Mouse (Mus musculus) layer of hippocampus, postnatal 14 days (tissue): ENCODE results near the gene Kif16b. TPM values are rescaled to one million over a fixed set of nuclear protein-coding genes. Genes with fewer than 3 reads are reported as not detected.
A peak's percentile ranks its signal among the peaks of the same experiment; 100 is the strongest.

Experiments used
- DNase-seq, 2 experiments: peaks; one replicate each; pipeline ENCODE4 v3.0.0; 2021 to 2022; ENCODE audit warnings: low spot score in 2 of 2, mixed read lengths in 1 of 2
- total RNA-seq, 2 experiments: library from RNA; stranded (reverse); gene quantifications; 2 replicates each; pipeline ENCODE4 v1.2.3; 2021

Kif16b gene
- total RNA-seq, 2 experiments from 2014 or later: 7.2 to 8.6 TPM

DNA sequence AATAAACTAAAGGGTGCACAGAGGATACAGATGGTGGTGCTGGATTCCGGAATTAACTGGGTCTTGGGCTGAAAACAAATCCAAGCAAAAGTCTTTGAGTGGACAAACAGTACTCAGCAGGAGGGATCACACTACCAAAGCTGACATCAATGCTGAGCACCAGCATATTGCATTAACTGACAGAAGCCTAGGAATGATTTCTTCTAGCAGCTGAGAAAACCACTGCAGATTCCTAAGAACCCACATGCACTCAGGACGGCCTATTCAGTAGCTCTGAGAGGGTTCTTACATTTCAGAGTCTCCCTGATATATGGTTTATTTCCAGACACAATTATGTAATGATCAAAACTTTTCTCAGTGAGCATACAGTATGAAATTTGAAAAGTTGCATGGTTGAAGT, 162.8 kb downstream of the Kif16b start:
- DNase-seq: no peak

DNA sequence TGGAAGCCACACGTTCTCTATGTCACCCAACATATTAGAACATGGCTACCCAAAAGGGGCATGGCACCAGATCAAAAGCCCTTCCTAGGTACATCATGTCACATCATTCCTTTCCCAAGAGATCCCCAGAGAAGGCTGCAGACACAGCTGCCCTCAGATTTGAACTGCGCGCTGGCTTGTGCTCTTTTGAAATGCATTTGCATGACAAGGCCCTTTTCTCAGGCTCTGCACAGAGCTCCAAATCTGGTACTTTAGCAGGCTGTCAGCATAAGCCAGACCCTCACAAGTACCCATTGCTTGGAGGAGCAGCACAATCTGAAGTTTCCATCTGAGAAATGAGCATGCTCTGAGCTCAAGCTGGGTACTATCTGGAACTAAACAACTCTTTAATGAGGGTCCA, 165.6 kb downstream of the Kif16b start:
- no peak for DNase-seq

DNA sequence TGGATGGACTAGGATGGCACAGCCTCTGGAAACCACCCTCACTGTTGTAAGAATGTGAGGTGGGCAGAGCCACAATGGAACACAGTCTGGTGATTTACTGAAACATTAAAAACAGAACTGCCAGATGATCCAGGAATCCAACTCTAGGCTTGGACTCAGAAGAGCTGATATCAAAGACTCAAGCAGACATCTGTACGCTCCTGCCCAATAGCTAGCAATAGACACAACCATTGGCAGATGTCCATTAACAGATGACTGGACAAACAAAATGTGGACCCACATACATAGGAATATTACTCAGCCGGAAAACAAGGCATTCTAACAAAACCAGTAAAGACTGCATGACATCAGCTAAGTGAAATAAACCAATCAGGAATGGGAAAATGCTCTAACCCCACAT, 167.3 kb downstream of the Kif16b start:
- DNase-seq: no peak

DNA sequence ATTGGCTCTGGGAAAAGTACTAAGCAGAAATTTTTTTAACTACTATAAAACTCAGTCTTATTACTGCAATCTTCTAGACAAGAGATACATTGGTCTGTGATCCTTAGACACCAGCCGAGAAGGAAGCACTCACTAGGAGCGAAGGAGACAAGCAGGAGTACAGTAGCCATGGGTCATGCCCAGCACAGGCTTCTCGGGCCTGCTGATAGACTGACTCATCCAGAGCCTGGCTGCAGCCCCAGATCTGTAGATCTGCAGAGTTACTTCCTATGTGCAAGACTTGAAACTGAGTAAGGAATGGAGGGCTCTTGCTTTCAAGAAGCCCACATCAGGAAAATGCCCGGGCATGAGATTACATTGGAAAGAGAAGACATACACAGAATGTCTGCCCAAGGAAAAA, 169.0 kb downstream of the Kif16b start:
- peak in 1 of 2 experiments; percentile 6 for DNase-seq

DNA sequence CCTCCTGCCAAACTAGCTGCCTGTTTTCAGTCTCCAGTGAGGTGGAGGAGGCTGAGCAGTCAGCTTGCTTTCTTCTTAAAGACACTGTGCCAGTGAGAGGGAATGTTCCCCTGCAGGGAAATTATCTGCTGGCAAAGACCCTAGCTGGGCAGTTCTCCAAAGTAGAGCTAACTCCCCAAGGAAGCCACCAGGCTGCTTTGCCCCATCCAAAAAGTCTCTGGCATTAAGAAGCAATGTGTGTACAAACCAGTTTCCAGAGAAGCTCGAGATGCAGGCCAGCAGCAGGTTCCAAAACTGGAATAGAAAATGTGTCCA, 169.6 kb downstream of the Kif16b start:
- peak; percentile 75 to 91 for DNase-seq

DNA sequence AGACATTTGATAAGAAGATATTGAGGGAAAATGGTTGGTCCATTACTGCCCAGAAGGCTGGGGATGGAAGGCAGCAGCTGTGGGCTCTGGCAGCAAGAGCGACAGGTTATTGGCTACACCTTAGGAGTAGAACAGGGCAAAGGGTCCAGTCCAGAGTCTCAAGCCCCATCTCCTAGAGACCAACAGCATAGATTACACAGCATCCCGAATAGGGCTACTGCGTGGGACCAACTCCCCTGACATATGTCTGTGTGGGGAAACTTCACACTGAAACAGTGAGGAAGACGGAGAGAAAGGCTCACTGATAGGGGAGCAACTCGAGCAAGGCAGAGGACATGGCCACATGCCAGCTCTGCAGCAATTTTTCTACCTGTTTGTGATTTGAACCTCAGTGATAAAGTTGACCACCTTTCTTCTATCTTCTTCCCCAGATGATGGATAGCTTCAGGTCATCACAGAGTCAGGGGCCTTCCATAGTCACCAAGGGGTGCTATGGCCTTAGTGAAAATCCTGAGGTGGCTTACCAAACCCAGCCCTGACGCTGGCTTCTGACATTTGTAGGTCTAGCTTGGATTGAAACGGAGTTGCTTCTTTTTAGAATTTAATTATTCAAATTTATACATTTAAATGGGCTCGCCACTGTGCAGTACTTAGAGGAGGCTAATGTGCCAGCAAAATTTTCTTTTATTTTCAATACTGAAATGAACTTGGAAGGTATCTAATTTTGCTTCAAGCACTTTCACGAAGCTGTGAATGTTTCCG, 170.1 kb downstream of the Kif16b start:
- DNase-seq: peak; percentile 3 to 5

DNA sequence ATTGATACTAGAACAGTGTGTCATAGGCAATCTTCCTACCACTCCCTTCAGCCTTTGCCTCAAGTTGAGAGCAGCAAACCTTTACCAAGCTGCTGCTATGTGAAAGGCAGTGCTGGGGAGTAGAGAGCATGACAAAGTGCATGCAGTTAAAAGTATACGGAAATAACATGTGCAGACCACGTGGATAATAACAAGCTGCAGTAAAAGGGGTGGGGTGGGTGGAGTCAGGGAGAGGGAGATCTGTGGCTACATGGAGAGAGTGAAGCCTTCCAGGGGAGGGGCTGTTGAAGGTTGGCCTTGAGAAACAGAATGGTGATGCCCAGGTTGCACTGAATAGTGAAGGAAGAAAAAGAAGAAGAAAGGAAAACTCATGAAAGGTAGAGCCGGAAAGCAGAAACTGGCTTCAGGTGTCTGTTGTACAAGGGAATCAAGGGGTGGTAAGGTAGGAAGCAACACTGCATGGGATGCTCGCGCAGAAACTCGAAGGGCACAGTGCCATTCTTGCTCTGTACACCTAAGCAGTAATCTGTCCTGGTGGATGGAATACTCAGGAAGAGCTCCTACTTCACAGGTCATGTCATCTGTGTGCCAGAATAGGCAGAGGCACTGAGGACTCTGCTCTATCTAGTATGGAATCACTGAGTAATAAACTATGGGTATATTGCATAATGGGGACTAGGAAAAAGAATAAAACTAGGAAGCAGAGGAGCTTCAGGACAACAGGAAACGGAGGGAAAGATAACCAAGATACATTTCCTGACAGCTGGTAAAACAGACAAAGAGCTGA, 176.9 kb downstream of the Kif16b start:
- DNase-seq: no peak

DNA sequence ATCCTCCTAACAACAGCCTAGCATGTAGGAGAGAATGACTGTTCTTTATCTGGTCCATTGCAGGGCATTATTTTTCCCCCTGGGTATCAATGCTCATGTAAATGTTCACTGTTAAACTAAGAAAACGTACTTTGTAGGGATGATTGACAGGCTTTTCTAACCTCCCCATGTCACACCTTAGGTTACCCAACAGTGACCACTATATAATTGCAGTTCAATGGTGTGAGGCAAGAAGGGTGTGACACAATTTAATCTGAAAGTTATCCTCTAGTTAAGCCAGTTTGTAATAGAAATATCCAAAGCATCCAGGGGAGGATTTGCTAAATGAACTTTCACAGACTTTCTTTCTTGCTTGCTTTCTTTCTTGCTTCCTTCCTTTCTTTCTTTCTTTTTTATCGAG, 181.2 kb downstream of the Kif16b start:
- DNase-seq: no peak

DNA sequence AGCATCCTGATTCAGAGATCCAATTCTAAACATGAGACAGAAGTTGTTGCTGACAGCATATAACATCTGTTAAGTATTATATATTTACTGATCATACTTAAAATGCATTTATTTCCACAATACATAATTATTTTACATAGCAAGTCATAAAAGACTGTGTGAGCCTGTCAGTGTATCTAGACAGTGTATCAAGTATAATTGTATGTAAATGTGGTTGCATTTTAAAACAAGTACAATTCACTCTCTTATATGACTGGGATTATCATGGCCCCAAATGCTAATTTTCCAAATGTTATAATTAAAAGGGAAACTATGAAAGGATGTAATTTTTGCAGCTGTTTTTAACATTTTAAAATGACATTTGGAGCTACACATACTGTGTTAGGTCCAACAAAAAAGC, 182.3 kb downstream of the Kif16b start:
- no peak for DNase-seq

DNA sequence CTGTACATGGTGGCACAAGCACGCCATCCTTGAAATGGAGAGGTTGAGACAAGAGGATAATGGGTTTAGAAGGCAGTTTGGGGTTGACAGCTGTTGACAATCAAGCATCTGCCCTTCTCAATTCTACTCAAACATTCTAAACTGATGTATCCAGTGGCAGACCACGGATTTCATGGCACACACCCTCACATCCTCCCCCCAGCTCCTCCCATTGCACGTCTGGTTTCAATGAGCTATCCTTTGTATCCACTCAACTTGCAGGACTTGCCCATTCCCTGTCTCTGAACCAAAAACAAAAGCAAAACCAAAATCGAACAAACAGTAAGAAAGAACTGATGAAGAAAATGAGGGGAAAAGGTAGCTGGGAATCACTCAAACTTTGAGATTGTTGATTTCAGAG, 183.7 kb downstream of the Kif16b start:
- DNase-seq: no peak

DNA sequence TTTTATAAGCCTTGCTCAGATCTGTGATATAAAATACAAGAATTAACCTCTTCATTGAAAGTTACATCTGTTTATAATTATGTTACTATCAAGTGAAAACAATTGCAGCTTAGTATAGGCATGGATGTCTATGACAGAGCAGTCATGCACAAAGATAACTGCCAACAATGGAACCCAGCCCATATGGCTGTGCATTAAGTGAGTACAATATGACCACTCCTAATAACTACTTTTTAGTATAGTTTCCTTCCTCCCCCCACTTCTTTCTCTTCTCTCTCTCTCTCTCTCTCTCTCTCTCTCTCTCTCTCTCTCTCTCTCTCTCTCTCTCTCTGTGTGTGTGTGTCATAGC, 185.4 kb downstream of the Kif16b start:
- no peak for DNase-seq

DNA sequence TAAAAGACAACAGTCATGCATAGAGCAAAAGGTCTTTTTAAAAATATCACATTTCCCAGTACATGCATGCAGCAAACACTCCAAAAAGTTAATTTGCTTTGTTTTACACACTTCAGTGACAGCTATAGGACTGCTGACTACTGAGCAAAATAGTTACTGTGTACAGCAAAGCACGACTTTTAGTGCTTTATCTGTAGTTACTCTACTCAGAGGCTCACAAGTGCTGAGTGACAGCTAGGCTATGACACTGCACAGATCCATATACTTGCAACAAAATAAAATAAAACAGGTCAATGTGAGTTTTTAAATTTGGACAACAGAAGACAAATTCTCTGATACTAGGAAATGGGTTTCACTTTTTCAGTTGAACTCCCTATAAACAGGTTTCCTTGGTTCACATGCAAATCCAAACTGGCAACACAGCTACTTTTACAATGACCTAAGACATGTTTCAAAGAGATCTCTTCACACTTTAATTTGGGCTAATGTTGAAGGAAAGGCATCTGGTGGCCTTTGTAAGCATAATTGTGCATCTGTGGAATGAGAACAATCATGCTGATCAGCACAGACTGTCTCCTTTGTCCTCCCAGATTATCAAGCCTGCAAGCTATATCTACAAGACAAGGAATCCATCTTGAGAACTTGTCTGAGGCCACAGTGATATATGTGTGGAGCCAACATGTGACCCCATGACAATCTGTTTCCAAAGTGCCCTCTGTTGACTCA, 186.0 kb downstream of the Kif16b start:
- DNase-seq: no peak

DNA sequence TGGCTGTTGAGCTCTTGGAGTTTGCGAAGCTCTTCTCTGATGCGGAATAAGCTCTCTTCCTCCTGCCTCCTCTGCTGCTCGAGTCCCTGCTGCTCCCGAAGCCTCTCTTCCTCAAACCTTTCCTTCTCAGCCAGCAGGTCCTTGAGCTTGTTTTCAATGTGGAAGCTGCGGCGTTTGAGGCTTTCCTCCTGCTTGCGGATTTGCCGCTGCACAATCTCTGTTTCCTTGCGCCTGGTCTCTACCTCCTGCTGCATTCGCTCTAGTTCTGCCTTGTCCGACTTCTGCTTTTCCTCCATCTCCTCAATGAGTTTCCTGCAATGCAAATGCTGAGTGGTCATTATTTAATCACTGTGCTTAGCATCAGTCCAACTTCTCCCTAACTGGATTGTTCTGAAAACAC, 188.6 kb downstream of the Kif16b start:
- no peak for DNase-seq

DNA sequence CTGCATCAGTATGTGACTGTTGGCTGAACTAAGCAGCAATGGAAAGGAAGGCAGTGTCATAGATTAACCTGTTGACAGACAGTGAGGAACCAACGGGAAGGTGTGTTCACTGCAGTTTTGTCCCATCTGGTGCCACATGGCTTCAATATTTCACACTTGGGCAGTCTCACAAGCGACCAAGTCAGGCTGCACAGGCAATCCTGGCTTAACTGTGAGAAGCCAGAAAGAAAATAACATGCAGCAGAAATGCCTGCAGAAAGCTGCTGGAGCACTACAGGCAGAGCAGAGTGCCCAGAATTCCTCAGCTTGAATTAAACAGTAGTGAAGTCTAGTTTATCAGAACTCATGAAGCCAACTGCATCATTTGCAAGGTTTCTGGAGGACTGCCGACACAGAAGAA, 192.0 kb downstream of the Kif16b start:
- DNase-seq: peak in 1 of 2 experiments; percentile 42

DNA sequence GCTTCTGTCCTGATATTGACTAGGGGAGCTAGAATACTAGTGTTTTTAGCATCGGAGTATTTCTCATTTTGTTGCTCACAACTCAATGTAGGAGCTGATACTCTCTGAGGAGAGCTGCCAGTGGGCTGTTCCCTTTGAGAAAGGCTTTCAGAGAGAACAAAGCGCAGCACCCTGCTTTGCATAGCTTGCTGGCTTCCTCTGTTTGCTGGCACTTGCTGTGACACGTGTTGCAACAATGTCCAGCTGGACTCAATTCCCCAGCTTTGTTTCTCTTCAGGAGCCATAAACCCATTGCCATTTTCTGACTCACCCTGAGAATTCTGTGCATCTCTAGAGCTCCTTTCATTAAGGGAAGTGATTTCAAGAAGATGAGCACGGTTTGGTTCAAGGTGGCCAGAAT, 200.6 kb downstream of the Kif16b start:
- peak; percentile 40 to 54 for DNase-seq

DNA sequence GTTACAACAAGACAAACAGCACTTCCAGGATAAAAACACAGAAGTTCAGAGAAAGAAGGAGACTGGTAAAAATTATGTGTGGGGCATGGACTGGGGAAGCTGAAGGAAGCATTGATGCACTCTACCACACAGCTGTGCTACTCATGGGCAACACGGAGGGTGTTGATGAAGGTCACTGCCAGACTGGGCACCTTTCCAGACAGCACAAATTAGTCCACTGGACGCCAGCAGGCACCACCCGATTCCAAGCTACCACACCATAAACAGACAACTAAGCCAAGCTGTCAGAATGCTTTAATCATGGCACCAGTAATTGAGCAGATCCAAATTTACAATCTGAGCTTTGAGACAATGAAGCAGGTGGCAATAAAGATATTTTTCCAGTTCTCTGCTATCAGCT, 202.7 kb downstream of the Kif16b start:
- DNase-seq: peak; percentile 58 to 85

DNA sequence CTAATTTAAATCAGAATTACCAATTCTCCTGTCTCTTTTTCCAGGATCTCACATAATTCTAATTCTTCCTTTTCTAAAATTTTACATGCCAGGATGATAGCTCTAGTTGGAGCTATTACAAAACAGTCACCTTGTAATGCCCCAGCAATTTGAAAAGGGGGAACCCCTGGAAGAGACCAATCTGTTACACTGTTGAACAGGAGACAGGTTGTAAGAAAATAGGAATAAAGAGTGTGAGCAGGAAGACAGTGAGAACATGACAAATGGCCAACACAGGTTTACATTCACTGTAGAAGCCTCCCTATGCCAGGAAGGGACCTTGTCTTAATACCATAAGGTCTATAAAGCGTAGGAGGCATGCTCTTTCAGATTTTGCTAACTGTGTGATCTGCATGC, 206.4 kb downstream of the Kif16b start:
- no peak for DNase-seq

DNA sequence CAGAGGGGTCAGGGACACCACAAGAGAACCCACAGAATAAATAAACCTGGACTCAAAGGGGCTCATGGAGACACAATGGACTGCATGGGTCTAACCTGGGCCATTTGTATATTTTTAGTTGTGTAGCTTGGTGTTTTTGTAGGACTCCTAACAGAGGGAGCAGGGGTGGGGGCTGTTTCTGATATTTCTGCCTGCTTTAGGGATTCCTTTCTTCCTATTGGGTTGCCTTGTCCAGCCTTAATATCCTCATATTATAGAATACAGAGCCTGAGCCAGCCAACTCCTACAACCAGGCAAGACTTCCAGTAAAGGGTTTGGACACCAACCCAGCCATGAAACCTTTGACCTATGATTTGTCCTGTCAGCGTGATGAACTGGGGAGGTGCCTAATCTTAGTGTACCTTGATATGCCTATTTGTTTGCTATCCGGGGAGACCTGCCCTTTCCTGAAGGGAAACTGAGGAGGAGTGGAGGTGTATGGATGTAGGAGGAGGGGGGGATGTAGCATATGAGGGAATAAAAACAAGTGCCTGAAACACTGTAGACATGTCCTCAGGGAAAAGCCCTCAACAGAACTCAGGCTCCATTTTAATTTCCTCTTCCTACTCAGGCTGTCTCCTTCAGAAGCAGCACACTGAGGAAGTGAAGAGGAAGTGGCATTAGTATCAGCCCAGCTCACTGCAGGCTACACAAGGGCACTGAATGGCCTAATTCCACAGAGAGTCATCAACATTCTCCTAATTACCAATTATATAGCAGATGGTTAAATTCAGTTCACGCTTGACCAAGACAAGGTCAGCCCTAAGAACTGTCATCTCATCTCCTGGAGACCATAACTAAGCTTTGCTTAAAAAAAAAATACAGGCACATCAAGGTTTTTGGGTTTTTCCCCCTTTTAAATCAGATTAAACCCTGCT, 207.1 kb downstream of the Kif16b start:
- DNase-seq: no peak

DNA sequence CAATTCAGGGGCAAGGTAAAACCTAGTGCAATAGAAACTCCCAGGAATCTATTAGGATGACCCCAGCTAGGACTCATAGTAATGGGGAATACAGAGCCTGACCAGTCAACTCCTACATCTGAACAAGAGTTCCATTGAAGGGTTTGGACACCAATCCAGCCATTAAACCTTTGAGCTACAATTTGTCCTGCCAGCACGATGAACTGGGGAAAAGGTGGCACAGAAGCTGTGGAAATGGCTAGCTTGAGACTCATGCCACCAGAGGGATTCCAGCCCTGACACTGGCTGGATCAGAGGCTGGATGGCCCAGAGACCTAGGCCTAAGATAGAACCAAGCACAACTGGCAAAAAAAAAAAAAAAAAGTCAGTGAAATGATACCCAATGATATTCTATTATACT, 207.9 kb downstream of the Kif16b start:
- no peak for DNase-seq

DNA sequence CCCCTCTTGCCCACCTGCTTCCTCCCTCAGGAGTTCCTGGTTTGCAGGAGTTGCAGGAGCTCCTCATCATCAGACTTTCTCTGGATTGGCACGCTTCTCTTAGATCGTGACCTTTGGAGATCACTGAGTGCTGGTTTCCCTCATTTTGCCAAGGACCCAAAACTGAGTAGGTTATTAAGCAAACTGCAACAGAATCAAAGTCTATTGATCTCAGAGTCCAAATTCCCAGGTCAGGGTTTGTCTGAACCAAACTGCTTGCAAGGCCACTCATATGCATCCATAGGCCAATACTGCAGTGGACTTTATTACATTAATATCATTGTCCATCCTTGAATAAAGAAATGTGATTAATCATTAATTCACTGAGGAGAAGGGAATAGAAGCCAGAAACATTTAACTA, 211.8 kb downstream of the Kif16b start:
- DNase-seq: no peak

DNA sequence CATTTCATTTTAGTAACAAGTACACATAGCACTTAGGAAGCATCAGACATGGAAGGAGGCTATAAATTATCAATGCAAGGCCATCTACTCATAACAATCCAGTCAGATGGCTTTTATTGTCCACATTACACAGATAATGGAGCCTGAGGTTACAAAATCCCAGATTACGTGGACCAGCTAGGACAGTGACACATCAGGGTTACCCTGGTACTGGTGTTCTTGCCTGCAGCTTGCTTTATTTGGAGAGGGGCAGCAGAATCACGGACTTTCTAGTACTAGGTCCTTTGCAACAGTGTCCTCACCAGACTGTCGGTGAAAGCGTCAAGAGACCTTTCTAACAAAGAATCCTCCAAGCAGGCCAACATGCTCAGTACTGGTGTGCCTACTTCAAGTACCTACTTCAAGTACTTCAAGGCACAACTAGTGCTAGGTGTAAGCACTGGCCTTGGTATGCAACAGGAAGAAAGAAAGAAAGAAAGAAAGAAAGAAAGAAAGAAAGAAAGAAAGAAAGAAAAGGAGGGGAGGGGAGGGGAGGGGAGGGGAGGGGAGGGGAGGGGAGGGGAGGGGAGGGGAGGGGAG, 213.3 kb downstream of the Kif16b start:
- DNase-seq: no peak
